In the genomic region with DNA sequence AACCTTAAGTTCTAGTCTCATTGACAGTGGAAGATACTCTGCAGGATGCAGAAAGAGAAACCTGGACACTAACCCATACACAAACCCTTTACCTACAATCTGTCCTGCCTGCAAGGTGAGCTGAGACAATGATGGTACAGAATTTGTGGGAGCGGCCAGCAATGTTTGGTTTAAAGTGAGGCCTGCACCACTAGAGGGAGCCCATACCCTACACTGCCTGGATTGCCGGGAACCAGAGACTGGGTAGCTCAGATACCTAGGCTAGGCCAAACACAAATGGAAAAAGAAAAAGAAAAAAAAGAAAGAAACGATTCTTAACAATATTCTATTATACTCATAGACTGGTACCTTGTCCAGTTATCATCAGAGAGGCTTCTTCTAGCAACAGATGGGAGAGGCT, we compare ENCODE assay signal across 19 mouse cellular contexts. TPM values are rescaled to one million over a fixed set of nuclear protein-coding genes. Genes with fewer than 3 reads are reported as not detected.
"Had no signal": no experiment of that assay in that cellular context is flagged by ENCODE, and none has a peak within 500 bp of the region (broad histone marks: within the 10 kb centered on the region; RNA-seq: fewer than 3 reads in every experiment).

No protein-coding gene starts in this region.

RNA-seq across cellular contexts. Expression of a gene that starts 2.9 kb away (rescaled TPM):
- total RNA-seq: layer of hippocampus, adult 2 months; layer of hippocampus, postnatal 25 days; left cerebral cortex, adult 18-20 months; left cerebral cortex, postnatal 25 days; midbrain, postnatal 0 days; neutrophil, adult 5-6 weeks had no signal
- polyA plus RNA-seq: kidney, adult 2 months; kidney, embryonic 14.5 days; kidney, postnatal 0 days; large intestine, adult 2 months; limb, embryonic 10.5 days; limb, embryonic 13.5 days; liver, embryonic 12.5 days; liver, embryonic 15.5 days; lung, embryonic 15.5 days; midbrain, embryonic 14.5 days; midbrain, postnatal 0 days; neural tube, embryonic 13.5 days; stomach, embryonic 15.5 days; thymus, postnatal 0 days had no signal

RNA-seq across cellular contexts. Expression of a gene that starts 5.9 kb away (rescaled TPM):
- total RNA-seq: layer of hippocampus, adult 2 months; layer of hippocampus, postnatal 25 days; left cerebral cortex, adult 18-20 months; left cerebral cortex, postnatal 25 days; midbrain, postnatal 0 days; neutrophil, adult 5-6 weeks had no signal
- polyA plus RNA-seq: kidney, adult 2 months; kidney, embryonic 14.5 days; kidney, postnatal 0 days; large intestine, adult 2 months; limb, embryonic 10.5 days; limb, embryonic 13.5 days; liver, embryonic 12.5 days; liver, embryonic 15.5 days; lung, embryonic 15.5 days; midbrain, embryonic 14.5 days; midbrain, postnatal 0 days; neural tube, embryonic 13.5 days; stomach, embryonic 15.5 days; thymus, postnatal 0 days had no signal

RNA-seq across cellular contexts. Expression of a gene that starts 11.9 kb away (rescaled TPM):
- total RNA-seq: layer of hippocampus, adult 2 months; layer of hippocampus, postnatal 25 days; left cerebral cortex, adult 18-20 months; left cerebral cortex, postnatal 25 days; midbrain, postnatal 0 days; neutrophil, adult 5-6 weeks had no signal
- polyA plus RNA-seq: kidney, adult 2 months; kidney, embryonic 14.5 days; kidney, postnatal 0 days; large intestine, adult 2 months; limb, embryonic 10.5 days; limb, embryonic 13.5 days; liver, embryonic 12.5 days; liver, embryonic 15.5 days; lung, embryonic 15.5 days; midbrain, embryonic 14.5 days; midbrain, postnatal 0 days; neural tube, embryonic 13.5 days; stomach, embryonic 15.5 days; thymus, postnatal 0 days had no signal

RNA-seq across cellular contexts. Expression of a gene that starts 24.1 kb away (rescaled TPM):
- total RNA-seq: layer of hippocampus, adult 2 months; layer of hippocampus, postnatal 25 days; left cerebral cortex, adult 18-20 months; left cerebral cortex, postnatal 25 days; midbrain, postnatal 0 days; neutrophil, adult 5-6 weeks had no signal
- polyA plus RNA-seq: kidney, adult 2 months; kidney, embryonic 14.5 days; kidney, postnatal 0 days; large intestine, adult 2 months; limb, embryonic 10.5 days; limb, embryonic 13.5 days; liver, embryonic 12.5 days; liver, embryonic 15.5 days; lung, embryonic 15.5 days; midbrain, embryonic 14.5 days; midbrain, postnatal 0 days; neural tube, embryonic 13.5 days; stomach, embryonic 15.5 days; thymus, postnatal 0 days had no signal

RNA-seq across cellular contexts. Expression of a gene that starts 39.4 kb away (rescaled TPM):
- total RNA-seq: layer of hippocampus, adult 2 months; layer of hippocampus, postnatal 25 days; left cerebral cortex, adult 18-20 months; left cerebral cortex, postnatal 25 days; midbrain, postnatal 0 days had no signal
- polyA plus RNA-seq: kidney, adult 2 months; kidney, embryonic 14.5 days; kidney, postnatal 0 days; large intestine, adult 2 months; limb, embryonic 10.5 days; limb, embryonic 13.5 days; liver, embryonic 12.5 days; liver, embryonic 15.5 days; lung, embryonic 15.5 days; midbrain, embryonic 14.5 days; midbrain, postnatal 0 days; neural tube, embryonic 13.5 days; stomach, embryonic 15.5 days; thymus, postnatal 0 days had no signal
